Mouse (Mus musculus): ENCODE results near the gene Pou1f1.

GRCm38 (mm10) chr16:65554267-65554666 lies 34.0 kb downstream of the Pou1f1 start:
- no peak for TF ChIP-seq CTCF (IDR thresholded peaks at IDR 0.05; ENCODE audit: low read depth)
- no peak for TF ChIP-seq EP300 (IDR thresholded peaks at IDR 0.05; ENCODE audit: low read depth)

Data from liver, postnatal 0 days (tissue).